Mouse (Mus musculus) MEL (cell line): ENCODE results near the gene Zdhhc6. TPM values are rescaled to one million over a fixed set of nuclear protein-coding genes. Genes with fewer than 3 reads are reported as not detected.

Experiments
- DNase-seq: peaks from one replicate; pipeline ENCODE4 v3.0.0; 2011; ENCODE audit warnings: low read depth, low spot score
- H3K27ac ChIP-seq: 2 replicates; pipeline ENCODE4 v1.5.1; 2012; ENCODE audit warnings: low read depth, mild to moderate bottlenecking, control low read depth, low read length, moderate library complexity; ENCODE audit not compliant: control insufficient read depth
- H3K27me3 ChIP-seq, 2 experiments: fragments of 150-350 bp in 1 of 2; sonication (generic) in 1 of 2; 2 replicates each; pipeline ENCODE4 v1.6.1; 2012; ENCODE audit warnings: low read length in 2 of 2, mild to moderate bottlenecking in 2 of 2, improper control_type of control experiment in 1 of 2, moderate library complexity in 1 of 2; ENCODE audit not compliant: insufficient read depth in 2 of 2, control insufficient read depth in 1 of 2
- H3K36me3 ChIP-seq, 2 experiments: 2 replicates each; pipeline ENCODE4 v1.6.1; 2012 to 2014; ENCODE audit warnings: low read length in 2 of 2, improper control_type of control experiment in 1 of 2, inconsistent platforms in 1 of 2, mild to moderate bottlenecking in 1 of 2; ENCODE audit not compliant: insufficient read depth in 2 of 2, control insufficient read depth in 1 of 2
- H3K4me1 ChIP-seq, 2 experiments: fragments of 150-350 bp in 1 of 2; sonication (generic) in 1 of 2; 2 replicates each; pipeline ENCODE4 v1.6.1; 2012; ENCODE audit warnings: low read length in 2 of 2, improper control_type of control experiment in 1 of 2, mild to moderate bottlenecking in 1 of 2; ENCODE audit not compliant: insufficient read depth in 2 of 2, control insufficient read depth in 1 of 2
- H3K4me3 ChIP-seq, 2 experiments: fragments of 150-350 bp in 1 of 2; sonication (generic) in 1 of 2; 2 replicates each; pipeline ENCODE4 v1.5.1; 2012; ENCODE audit warnings: low read depth in 2 of 2, low read length in 2 of 2, mild to moderate bottlenecking in 2 of 2, moderate library complexity in 2 of 2, control low read depth in 1 of 2, improper control_type of control experiment in 1 of 2; ENCODE audit not compliant: control insufficient read depth in 1 of 2, insufficient read depth in 1 of 2
- H3K79me2 ChIP-seq: 2 replicates; pipeline ENCODE4 v1.6.1; 2012; ENCODE audit warnings: mild to moderate bottlenecking, low read length, moderate library complexity; ENCODE audit not compliant: control insufficient read depth, poor library complexity, insufficient read depth
- H3K9ac ChIP-seq: 2 replicates; pipeline ENCODE4 v1.6.1; 2012; ENCODE audit warnings: low read depth, mild to moderate bottlenecking, control low read depth, low read length, moderate library complexity; ENCODE audit not compliant: control insufficient read depth, poor library complexity, severe bottlenecking
- H3K9me3 ChIP-seq: fragments of 150-350 bp; sonication (generic); replicated peaks from 2 replicates; pipeline ENCODE4 v1.6.1; 2012; ENCODE audit warnings: mild to moderate bottlenecking, low read length, improper control_type of control experiment, moderate library complexity; ENCODE audit not compliant: insufficient read depth
- CHD2 ChIP-seq: IDR thresholded peaks from 2 replicates; pipeline ENCODE4 v1.6.1; 2011; ENCODE audit warnings: low read length, improper control_type of control experiment
- ELF1 ChIP-seq: IDR thresholded peaks from 2 replicates; pipeline ENCODE4 v1.6.1; 2014; ENCODE audit warnings: low read depth, mild to moderate bottlenecking, inconsistent platforms, low read length, improper control_type of control experiment, moderate library complexity
- GATA1 ChIP-seq: IDR thresholded peaks from 2 replicates; pipeline ENCODE4 v1.6.1; 2011; ENCODE audit warnings: low read depth, low read length, improper control_type of control experiment
- KAT2A ChIP-seq: conservative IDR thresholded peaks from 2 replicates; pipeline ENCODE4 v1.6.1; 2012; ENCODE audit warnings: low read depth, low read length, improper control_type of control experiment, inconsistent platforms
- MAFK ChIP-seq: IDR thresholded peaks from 2 replicates; pipeline ENCODE4 v1.6.1; 2011; ENCODE audit warnings: low read depth, mild to moderate bottlenecking, low read length, improper control_type of control experiment, borderline replicate concordance
- MXI1 ChIP-seq: IDR thresholded peaks from 2 replicates; pipeline ENCODE4 v1.6.1; 2011; ENCODE audit warnings: mild to moderate bottlenecking, low read depth, low read length, improper control_type of control experiment
- MYC ChIP-seq: IDR thresholded peaks from 2 replicates; pipeline ENCODE4 v1.6.1; 2011; ENCODE audit warnings: low read depth, mild to moderate bottlenecking, low read length, improper control_type of control experiment, moderate library complexity
- POLR2A ChIP-seq, 2 experiments: IDR thresholded peaks; 2 replicates each; pipeline ENCODE4 v1.6.1; 2011 to 2012; ENCODE audit warnings: low read length in 2 of 2, mild to moderate bottlenecking in 2 of 2, control low read depth in 1 of 2, improper control_type of control experiment in 1 of 2, low read depth in 1 of 2, moderate library complexity in 1 of 2; ENCODE audit not compliant: control insufficient read depth in 1 of 2, insufficient read depth in 1 of 2, poor library complexity in 1 of 2
- POLR2AphosphoS2 ChIP-seq: IDR thresholded peaks from 2 replicates; pipeline ENCODE4 v1.6.1; 2011; ENCODE audit warnings: low read length, improper control_type of control experiment
- RAD21 ChIP-seq: IDR thresholded peaks from 2 replicates; pipeline ENCODE4 v1.6.1; 2011; ENCODE audit warnings: mild to moderate bottlenecking, low read depth, low read length, improper control_type of control experiment
- SIN3A ChIP-seq: IDR thresholded peaks from 2 replicates; pipeline ENCODE4 v1.6.1; 2012; ENCODE audit warnings: low read length, improper control_type of control experiment, inconsistent platforms
- TCF12 ChIP-seq: IDR thresholded peaks from 2 replicates; pipeline ENCODE4 v1.6.1; 2014; ENCODE audit warnings: low read depth, mild to moderate bottlenecking, inconsistent platforms, low read length, improper control_type of control experiment, moderate library complexity
- ZKSCAN1 ChIP-seq: IDR thresholded peaks from 2 replicates; pipeline ENCODE4 v1.6.1; 2012; ENCODE audit warnings: low read depth, mild to moderate bottlenecking, inconsistent platforms, low read length, improper control_type of control experiment, moderate library complexity
- ZMIZ1 ChIP-seq: IDR thresholded peaks from 2 replicates; pipeline ENCODE4 v1.6.1; 2012; ENCODE audit warnings: low read depth, mild to moderate bottlenecking, inconsistent platforms, low read length, improper control_type of control experiment, moderate library complexity
- polyA plus RNA-seq, 2 experiments: library from polyadenylated mRNA; stranded (reverse) in 1 of 2; unstranded in 1 of 2; fragments of >175 nt in 1 of 2; fragments of >200 nt in 1 of 2; gene quantifications; 2 replicates each; pipeline versions ENCODE4 v1.2.1 to v1.2.4; 2012; ENCODE audit warnings: low replicate concordance in 2 of 2, low read depth in 1 of 2; ENCODE audit not compliant: insufficient read length in 2 of 2, insufficient read depth in 1 of 2, missing spikeins in 1 of 2
- total RNA-seq: library from RNA; depleted of rRNA; stranded (reverse); fragments of 300-350 nt; gene quantifications from 2 replicates; pipeline ENCODE4 v1.2.3, GENCODE M21; 2012

Zdhhc6 gene
- total and polyA plus RNA-seq, 3 experiments: 95.6 to 114 (median 109) TPM

DNA sequence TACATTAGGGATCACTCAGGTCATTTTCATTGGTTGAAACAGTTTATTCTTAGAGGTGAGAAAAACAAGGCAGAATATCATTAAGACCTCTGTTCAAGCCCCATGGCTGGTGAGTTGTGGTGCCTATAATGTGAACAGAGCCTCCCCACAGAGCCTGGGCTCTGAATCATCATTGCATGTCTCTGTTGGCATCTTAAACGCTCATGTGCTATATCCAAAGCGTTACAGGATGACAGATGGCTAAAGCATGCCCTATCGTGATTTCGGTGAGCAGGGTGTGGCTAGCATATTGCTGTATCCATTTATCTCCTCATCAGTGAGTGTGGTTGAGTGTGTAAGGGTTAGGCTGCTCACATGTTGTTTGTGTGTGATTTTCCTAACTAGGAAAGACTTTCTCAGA is 11.7 kb upstream of the Zdhhc6 start:
- H3K4me1 ChIP-seq: no peaks in the 10 kb centered on the region
- H3K27ac ChIP-seq: no peak overlapping the region
- no peaks in the 10 kb centered on the region for H3K27me3 ChIP-seq
- DNase-seq: no peak
- H3K36me3 ChIP-seq: peaks cover 0 to 13% of the 10 kb centered on the region in 2 experiments; a peak in 1 of 4 replicates
- no peak overlapping the region for H3K4me3 ChIP-seq
- H3K9me3 ChIP-seq: no peaks in the 10 kb centered on the region
- no peak overlapping the region for H3K9ac ChIP-seq
- TF ChIP-seq CHD2: no peak
- no peak for TF ChIP-seq RAD21
- no peak; the same call in 1 of the 2 replicates for TF ChIP-seq GATA1
- H3K79me2 ChIP-seq: no peaks in the 10 kb centered on the region

GRCm38 (mm10) chr19:55322604-55323003 is 6.8 kb upstream of the Zdhhc6 start:
- H3K27ac ChIP-seq: no peak overlapping the region
- H3K4me3 ChIP-seq: no peak overlapping the region
- peaks cover 14% of the 10 kb centered on the region for H3K79me2 ChIP-seq
- peaks cover 0 to 4% of the 10 kb centered on the region in 2 experiments; a peak in 1 of 4 replicates for H3K4me1 ChIP-seq
- DNase-seq: no peak
- H3K27me3 ChIP-seq: no peaks in the 10 kb centered on the region
- peaks cover 9% of the 10 kb centered on the region in 2 experiments; a peak in 3 of 4 replicates for H3K36me3 ChIP-seq
- TF ChIP-seq GATA1 (no peak), MAFK (peak; percentile 95), POLR2A (IDR thresholded peaks at IDR 0.05; ENCODE audit: control insufficient read depth in 1 of 2, insufficient read depth in 1 of 2, low read depth in 1 of 2, low read length in 2 of 2, poor library complexity in 1 of 2) (no peak), ELF1 (no peak), MYC (no peak), TCF12 (no peak)
- no peak overlapping the region for H3K9ac ChIP-seq
- no peaks in the 10 kb centered on the region for H3K9me3 ChIP-seq

DNA sequence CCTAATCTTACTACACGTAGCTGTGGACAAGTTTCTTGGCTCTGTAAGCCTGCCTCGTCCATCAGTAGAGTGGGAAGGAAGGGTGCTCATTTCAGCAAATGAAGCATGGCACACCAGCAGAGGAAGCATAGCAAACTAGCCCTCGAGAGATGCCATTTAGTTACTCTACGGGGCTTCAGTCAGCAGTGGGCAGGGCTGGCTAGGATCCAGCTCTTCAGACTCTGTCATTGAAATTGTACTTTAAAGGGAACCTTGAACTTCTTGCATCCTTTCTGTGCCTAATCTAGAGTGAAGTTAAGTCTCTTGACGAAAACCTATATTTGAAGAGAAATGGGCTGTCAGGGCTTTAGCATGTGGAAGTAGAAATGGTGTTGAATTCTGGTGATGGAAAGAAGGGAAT is 3.7 kb upstream of the Zdhhc6 start:
- no peak overlapping the region for H3K4me3 ChIP-seq
- no peak overlapping the region for H3K9ac ChIP-seq
- H3K36me3 ChIP-seq: peaks cover 8 to 18% of the 10 kb centered on the region in 2 experiments; a peak in 3 of 4 replicates
- H3K79me2 ChIP-seq: peaks cover 39% of the 10 kb centered on the region
- H3K27ac ChIP-seq: no peak overlapping the region
- H3K4me1 ChIP-seq: peaks cover 0 to 9% of the 10 kb centered on the region in 2 experiments; a peak in 1 of 4 replicates
- TF ChIP-seq ZKSCAN1: no peak
- TF ChIP-seq SIN3A: no peak
- no peak for TF ChIP-seq ZMIZ1
- no peak for TF ChIP-seq MXI1
- no peak for TF ChIP-seq KAT2A
- TF ChIP-seq POLR2AphosphoS2: no peak
- TF ChIP-seq TCF12: no peak
- DNase-seq: no peak
- no peaks in the 10 kb centered on the region for H3K27me3 ChIP-seq
- no peaks in the 10 kb centered on the region for H3K9me3 ChIP-seq
